Mouse (Mus musculus): ENCODE measurements around the gene Gemin2. TPM values are rescaled to one million over a fixed set of nuclear protein-coding genes. Genes with fewer than 3 reads are reported as not detected.

Gemin2 gene
- polyA plus RNA-seq, 1 experiment from 2014 or later, result 33.9 TPM

Other genes with a start within 250 kb of the Gemin2 start
- gene Sec23a, start 1.4 kb upstream of the Gemin2 start, polyA plus RNA-seq (2014; fragmentation: Nextera tagmentation; extraction: Ambion mirVana), result 42.5 and 51.6 TPM in 2 replicates
- gene Trappc6b, start 48.1 kb downstream of the Gemin2 start, polyA plus RNA-seq (2014; fragmentation: Nextera tagmentation; extraction: Ambion mirVana), result 58.9 and 60.8 TPM in 2 replicates
- 90.7 and 92.2 TPM in 2 replicates for gene Pnn, start 53.5 kb downstream of the Gemin2 start, polyA plus RNA-seq (2014; fragmentation: Nextera tagmentation; extraction: Ambion mirVana)
- 79.7 and 85.8 TPM in 2 replicates for gene Mia2, start 82.4 kb downstream of the Gemin2 start, polyA plus RNA-seq (2014; fragmentation: Nextera tagmentation; extraction: Ambion mirVana)
- gene Fbxo33, start 206.3 kb downstream of the Gemin2 start, polyA plus RNA-seq (2014; fragmentation: Nextera tagmentation; extraction: Ambion mirVana), result 13.3 and 15.1 TPM in 2 replicates